Mouse (Mus musculus) hindbrain, embryonic 12.5 days (tissue): ENCODE measurements at regions not wholly inside any gene's neighbourhood (a gene's known extent, or its start where the extent isn't known, plus 50 kb on each side); places are given as distances from the start of the nearest gene placed in this dataset.

Experiments
- ATAC-seq: fragments of 200-750 bp; cut with Nextera tagmentation; 2 replicates; pipeline ENCODE4 v1.8.0; 2017; ENCODE audit warnings: moderate TSS enrichment; ENCODE audit not compliant: low FRiP score
- H3K27ac ChIP-seq: fragments of 300-500 bp; sonication (generic); 2 replicates; pipeline ENCODE4 v1.5.1; 2016; ENCODE audit warnings: mild to moderate bottlenecking
- H3K27me3 ChIP-seq: fragments of 300-500 bp; sonication (generic); 2 replicates; pipeline ENCODE4 v1.6.1; 2016; ENCODE audit warnings: mild to moderate bottlenecking
- H3K36me3 ChIP-seq: fragments of 300-500 bp; sonication (generic); 2 replicates; pipeline ENCODE4 v1.6.1; 2016; ENCODE audit warnings: mild to moderate bottlenecking
- H3K4me1 ChIP-seq: fragments of 300-500 bp; sonication (generic); 2 replicates; pipeline ENCODE4 v1.6.1; 2016
- H3K4me2 ChIP-seq: fragments of 300-500 bp; sonication (generic); replicated peaks from 2 replicates; pipeline ENCODE4 v1.6.1; 2016; ENCODE audit warnings: mild to moderate bottlenecking
- H3K4me3 ChIP-seq: fragments of 300-500 bp; sonication (generic); 2 replicates; pipeline ENCODE4 v1.5.1; 2016; ENCODE audit warnings: mild to moderate bottlenecking
- H3K9ac ChIP-seq: fragments of 300-500 bp; sonication (generic); 2 replicates; pipeline ENCODE4 v1.6.1; 2016; ENCODE audit warnings: mild to moderate bottlenecking, moderate library complexity
- H3K9me3 ChIP-seq: fragments of 300-500 bp; sonication (generic); replicated peaks from 2 replicates; pipeline ENCODE4 v1.6.1; 2016; ENCODE audit warnings: mild to moderate bottlenecking
- WGBS: fragments of 180-500 bp; shearing (Covaris S2); methylation state at CpG from one replicate; pipeline ENCODE4 v1.1.7; 2016; 5-methylcytosine and 5-hydroxymethylcytosine counted together

GRCm38 (mm10) chr3:56475529-56476527 lies 292.3 kb upstream of the Nbea start:
- Histone ChIP-seq H3K9me3 (no peaks in the 10 kb centered on the region), H3K4me2 (no peak overlapping the region), H3K36me3 (no peaks in the 10 kb centered on the region), H3K4me1 (peaks cover 12% of the 10 kb centered on the region), H3K27ac (peak overlapping the region; percentile 30; the same call in 1 of the 2 replicates), H3K9ac (no peak overlapping the region), H3K27me3 (no peaks in the 10 kb centered on the region), H3K4me3 (no peak overlapping the region)
- ATAC-seq: no peak
- WGBS: 53% methylated on average over 3 of the region's 3 CpGs

- Histone ChIP-seq H3K4me3 (no peak overlapping the region), H3K36me3 (no peaks in the 10 kb centered on the region), H3K4me2 (no peak overlapping the region), H3K27ac (no peak overlapping the region), H3K9ac (no peak overlapping the region), H3K4me1 (peaks cover 8% of the 10 kb centered on the region), H3K27me3 (no peaks in the 10 kb centered on the region), H3K9me3 (no peaks in the 10 kb centered on the region)
- WGBS: 46% methylated on average over 6 of the region's 6 CpGs
- no peak for ATAC-seq
These were observed 289.1 kb upstream of the Nbea start for GRCm38 (mm10) chr3:56472651-56473050.

- peaks cover 8% of the 10 kb centered on the region for H3K4me1 ChIP-seq
- ATAC-seq: no peak
- no peak overlapping the region for H3K4me3 ChIP-seq
- H3K9ac ChIP-seq: no peak overlapping the region
- H3K9me3 ChIP-seq: no peaks in the 10 kb centered on the region
- H3K36me3 ChIP-seq: no peaks in the 10 kb centered on the region
- 57% methylated on average over 5 of the region's 5 CpGs for WGBS
- H3K27ac ChIP-seq: no peak overlapping the region
- H3K27me3 ChIP-seq: no peaks in the 10 kb centered on the region
- H3K4me2 ChIP-seq: no peak overlapping the region
These were observed 288.3 kb upstream of the Nbea start for GRCm38 (mm10) chr3:56471823-56472222.

GRCm38 (mm10) chr3:56471185-56471584 lies 287.7 kb upstream of the Nbea start:
- WGBS: 30% methylated on average over 1 of the region's 1 CpGs
- no peak for ATAC-seq
- no peak overlapping the region for H3K4me2 ChIP-seq
- no peak overlapping the region for H3K27ac ChIP-seq
- no peak overlapping the region for H3K4me3 ChIP-seq
- H3K36me3 ChIP-seq: no peaks in the 10 kb centered on the region
- no peaks in the 10 kb centered on the region for H3K27me3 ChIP-seq
- H3K9me3 ChIP-seq: no peaks in the 10 kb centered on the region
- H3K4me1 ChIP-seq: peaks cover 8% of the 10 kb centered on the region
- no peak overlapping the region for H3K9ac ChIP-seq

GRCm38 (mm10) chr3:56457625-56458024 lies 274.1 kb upstream of the Nbea start:
- H3K9me3 ChIP-seq: no peaks in the 10 kb centered on the region
- WGBS: 62% methylated on average over 4 of the region's 4 CpGs
- H3K9ac ChIP-seq: no peak overlapping the region
- no peak for ATAC-seq
- H3K27me3 ChIP-seq: no peaks in the 10 kb centered on the region
- H3K4me2 ChIP-seq: no peak overlapping the region
- no peaks in the 10 kb centered on the region for H3K36me3 ChIP-seq
- H3K27ac ChIP-seq: no peak overlapping the region
- H3K4me3 ChIP-seq: no peak overlapping the region
- peaks cover 9% of the 10 kb centered on the region; the same call in 1 of the 2 replicates for H3K4me1 ChIP-seq

GRCm38 (mm10) chr3:56456317-56456716 lies 272.8 kb upstream of the Nbea start:
- Histone ChIP-seq H3K27ac (no peak overlapping the region), H3K4me2 (no peak overlapping the region), H3K36me3 (no peaks in the 10 kb centered on the region), H3K9me3 (no peaks in the 10 kb centered on the region), H3K9ac (no peak overlapping the region), H3K4me1 (peaks cover 9% of the 10 kb centered on the region; the same call in 1 of the 2 replicates), H3K27me3 (no peaks in the 10 kb centered on the region), H3K4me3 (no peak overlapping the region)
- 55% methylated on average over 6 of the region's 6 CpGs for whole genome bisulfite sequencing
- ATAC-seq: peak; percentile 60; the same call in 1 of the 2 replicates

- ATAC-seq: no peak
- Histone ChIP-seq H3K4me2 (no peak overlapping the region), H3K9me3 (no peaks in the 10 kb centered on the region), H3K9ac (no peak overlapping the region), H3K36me3 (no peaks in the 10 kb centered on the region), H3K4me3 (no peak overlapping the region), H3K27ac (no peak overlapping the region), H3K4me1 (peaks cover 7% of the 10 kb centered on the region), H3K27me3 (no peaks in the 10 kb centered on the region)
- WGBS: 88% methylated on average over 5 of the region's 5 CpGs
These were observed 255.4 kb upstream of the Nbea start for GRCm38 (mm10) chr3:56438900-56439299.

GRCm38 (mm10) chr3:56438020-56438747 lies 254.7 kb upstream of the Nbea start:
- WGBS: 50% methylated on average over 12 of the region's 12 CpGs

GRCm38 (mm10) chr3:56437058-56437457 lies 253.6 kb upstream of the Nbea start:
- H3K9me3 ChIP-seq: no peaks in the 10 kb centered on the region
- no peak; the same call in 1 of the 2 replicates for ATAC-seq
- H3K9ac ChIP-seq: no peak overlapping the region
- H3K27ac ChIP-seq: no peak overlapping the region
- 24% methylated on average over 4 of the region's 4 CpGs for WGBS
- no peak overlapping the region for H3K4me3 ChIP-seq
- no peaks in the 10 kb centered on the region for H3K36me3 ChIP-seq
- H3K4me2 ChIP-seq: no peak overlapping the region
- peaks cover 7% of the 10 kb centered on the region for H3K4me1 ChIP-seq
- no peaks in the 10 kb centered on the region for H3K27me3 ChIP-seq

More at GRCm38 (mm10) chr3:56438020-56438747, 254.7 kb upstream of the Nbea start:
- H3K27me3 ChIP-seq: no peaks in the 10 kb centered on the region
- peak; percentile 52; the same call in 1 of the 2 replicates for ATAC-seq
- no peaks in the 10 kb centered on the region for H3K9me3 ChIP-seq
- no peak overlapping the region for H3K4me3 ChIP-seq
- peaks cover 7% of the 10 kb centered on the region for H3K4me1 ChIP-seq
- no peak overlapping the region for H3K9ac ChIP-seq
- H3K4me2 ChIP-seq: 0 out of 2 replicates have a peak overlapping the region, but pooled peaks have one; percentile 6
- H3K27ac ChIP-seq: peak overlapping the region; percentile 19; the same call in 1 of the 2 replicates
- no peaks in the 10 kb centered on the region for H3K36me3 ChIP-seq

- H3K4me3 ChIP-seq: no peak overlapping the region
- no peak overlapping the region for H3K9ac ChIP-seq
- no peaks in the 10 kb centered on the region for H3K36me3 ChIP-seq
- whole genome bisulfite sequencing: 84% methylated on average over 1 of the region's 1 CpGs
- no peak overlapping the region for H3K27ac ChIP-seq
- H3K27me3 ChIP-seq: no peaks in the 10 kb centered on the region
- no peak for ATAC-seq
- no peaks in the 10 kb centered on the region for H3K9me3 ChIP-seq
- H3K4me1 ChIP-seq: peaks cover 7% of the 10 kb centered on the region
- no peak overlapping the region for H3K4me2 ChIP-seq
These were observed 250.0 kb upstream of the Nbea start for GRCm38 (mm10) chr3:56433495-56433894.

GRCm38 (mm10) chr3:56427201-56427600 lies 243.7 kb upstream of the Nbea start:
- no peak overlapping the region for H3K9ac ChIP-seq
- ATAC-seq: no peak
- no peak overlapping the region for H3K27ac ChIP-seq
- H3K9me3 ChIP-seq: no peaks in the 10 kb centered on the region
- H3K4me1 ChIP-seq: no peaks in the 10 kb centered on the region
- no peak overlapping the region for H3K4me2 ChIP-seq
- no peak overlapping the region for H3K4me3 ChIP-seq
- 96% methylated on average over 1 of the region's 1 CpGs for WGBS
- H3K27me3 ChIP-seq: no peaks in the 10 kb centered on the region
- no peaks in the 10 kb centered on the region for H3K36me3 ChIP-seq

GRCm38 (mm10) chr3:56397851-56398496 lies 214.5 kb upstream of the Nbea start:
- WGBS: 92% methylated on average over 4 of the region's 4 CpGs
- H3K27ac ChIP-seq: no peak overlapping the region
- no peak for ATAC-seq
- H3K27me3 ChIP-seq: no peaks in the 10 kb centered on the region
- no peak overlapping the region for H3K9ac ChIP-seq
- no peaks in the 10 kb centered on the region for H3K9me3 ChIP-seq
- no peaks in the 10 kb centered on the region for H3K36me3 ChIP-seq
- no peak overlapping the region for H3K4me2 ChIP-seq
- H3K4me3 ChIP-seq: no peak overlapping the region
- no peaks in the 10 kb centered on the region for H3K4me1 ChIP-seq
